Mouse (Mus musculus) limb, embryonic 11.5 days (tissue): Measurements from ENCODE around the gene Jund. TPM values are rescaled to one million over a fixed set of nuclear protein-coding genes. Genes with fewer than 3 reads are reported as not detected.
A peak's percentile ranks its signal among the peaks of the same experiment; 100 is the strongest.

ENCODE experiments used
- ATAC-seq: fragments of 200-750 bp; cut with Nextera tagmentation; 2 replicates; pipeline ENCODE4 v1.8.0; 2017; ENCODE audit warnings: low read depth; ENCODE audit not compliant: insufficient number of reproducible peaks, low FRiP score, low TSS enrichment
- DNase-seq: peaks from one replicate; pipeline ENCODE4 v3.0.0-alpha.2; 2015; ENCODE audit warnings: low spot score
- H3K27ac ChIP-seq: fragments of 300-500 bp; sonication (generic); replicated peaks from 2 replicates; pipeline ENCODE4 v1.5.1; 2014; ENCODE audit warnings: low read depth, mild to moderate bottlenecking, low read length
- H3K27me3 ChIP-seq: fragments of 300-500 bp; sonication (generic); 2 replicates; pipeline ENCODE4 v1.6.1; 2014; ENCODE audit warnings: mild to moderate bottlenecking, low read length, mixed read lengths; ENCODE audit not compliant: control insufficient read depth, insufficient read depth
- H3K36me3 ChIP-seq: fragments of 300-500 bp; sonication (generic); 2 replicates; pipeline ENCODE4 v1.6.1; 2014; ENCODE audit warnings: mild to moderate bottlenecking, low read length, moderate library complexity, mixed read lengths; ENCODE audit not compliant: control insufficient read depth, insufficient read depth
- H3K4me1 ChIP-seq: fragments of 300-500 bp; sonication (generic); 2 replicates; pipeline ENCODE4 v1.6.1; 2014; ENCODE audit warnings: low read length, mixed read lengths; ENCODE audit not compliant: control insufficient read depth, insufficient read depth
- H3K4me2 ChIP-seq: fragments of 300-500 bp; sonication (generic); 2 replicates; pipeline ENCODE4 v1.6.1; 2014; ENCODE audit warnings: low read depth, mild to moderate bottlenecking, moderate library complexity; ENCODE audit not compliant: severe bottlenecking
- H3K4me3 ChIP-seq: fragments of 300-500 bp; sonication (generic); 2 replicates; pipeline ENCODE4 v1.5.1; 2014; ENCODE audit warnings: low read depth, low read length
- H3K9ac ChIP-seq: fragments of 300-500 bp; sonication (generic); 2 replicates; pipeline ENCODE4 v1.6.1; 2014; ENCODE audit warnings: mild to moderate bottlenecking, low read length
- H3K9me3 ChIP-seq: fragments of 300-500 bp; sonication (generic); 2 replicates; pipeline ENCODE4 v1.6.1; 2016; ENCODE audit warnings: low read length; ENCODE audit not compliant: control insufficient read depth
- WGBS: fragments of 180-500 bp; shearing (Covaris S2); extraction: QIAGEN DNeasy Blood & Tissue Kit; methylation state at CpG from one replicate; pipeline ENCODE4 v1.1.7; 2014; 5-methylcytosine and 5-hydroxymethylcytosine counted together
- polyA plus RNA-seq: library from polyadenylated mRNA; unstranded; fragments of >200 nt; fragmentation: Nextera tagmentation; extraction: Ambion mirVana; gene quantifications from 2 replicates; pipeline ENCODE4 v1.2.1, GENCODE M21; 2014

Jund gene
- polyA plus RNA-seq, 1 experiment from 2014 or later, result 104 TPM

DNA sequence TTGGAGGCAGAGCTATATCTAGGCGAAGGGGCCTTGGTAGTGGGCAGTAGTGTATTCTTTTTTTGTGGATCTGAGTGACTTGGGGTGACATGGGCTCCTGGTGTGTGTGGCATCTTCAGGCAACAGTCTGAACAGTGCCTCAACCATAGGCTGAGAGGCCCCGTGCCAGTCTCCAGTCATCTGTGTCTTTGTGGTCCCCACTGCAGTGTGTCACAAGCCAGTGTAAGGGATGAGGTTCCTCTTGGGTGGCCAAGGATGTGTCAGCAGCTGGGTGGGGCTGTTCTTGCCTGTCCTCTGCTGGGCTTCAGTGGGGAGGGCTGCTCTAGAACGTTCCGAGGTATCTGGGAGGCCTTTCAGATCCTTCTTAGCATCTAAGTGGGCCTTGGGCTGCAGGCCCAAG is 32.2 kb downstream of the Jund start:
- Histone ChIP-seq H3K9ac (no peak overlapping the region), H3K4me3 (no peak overlapping the region), H3K4me1 (no peaks in the 10 kb centered on the region), H3K4me2 (no peak overlapping the region), H3K36me3 (no peaks in the 10 kb centered on the region), H3K9me3 (no peaks in the 10 kb centered on the region), H3K27me3 (peaks cover 24% of the 10 kb centered on the region), H3K27ac (no peak overlapping the region)
- DNase-seq, result no peak
- WGBS, result 83% methylated on average over 4 of the region's 4 CpGs
- ATAC-seq, result no peak

DNA sequence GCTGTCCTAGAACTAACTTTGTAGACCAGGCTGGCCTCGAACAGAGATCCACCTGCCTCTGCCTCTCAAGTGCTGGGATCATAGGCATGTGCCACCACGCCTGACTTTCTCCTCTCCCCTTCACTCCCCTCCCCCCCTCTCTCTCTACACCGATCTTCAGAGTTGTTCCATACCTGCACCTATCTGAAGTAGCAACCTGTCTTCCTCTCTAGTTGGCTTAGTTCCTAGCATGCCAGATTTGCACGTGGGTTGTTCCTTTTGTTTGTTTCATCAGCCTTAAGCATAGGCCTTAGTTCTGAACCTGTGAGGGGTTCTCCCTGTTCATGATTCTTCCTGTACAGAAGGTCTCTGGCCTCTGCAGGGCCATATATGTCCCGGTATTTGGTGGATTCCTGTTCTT is 39.0 kb downstream of the Jund start:
- H3K4me3 ChIP-seq, result no peak overlapping the region
- no peak for DNase-seq
- H3K4me2 ChIP-seq, result no peak overlapping the region
- no peaks in the 10 kb centered on the region for H3K36me3 ChIP-seq
- H3K9ac ChIP-seq, result no peak overlapping the region
- WGBS, result 78% methylated on average over 5 of the region's 5 CpGs
- H3K9me3 ChIP-seq, result no peaks in the 10 kb centered on the region
- peaks cover 16% of the 10 kb centered on the region for H3K27me3 ChIP-seq
- no peak for ATAC-seq
- H3K4me1 ChIP-seq, result no peaks in the 10 kb centered on the region; the same call in 1 of the 2 replicates
- no peak overlapping the region for H3K27ac ChIP-seq

DNA sequence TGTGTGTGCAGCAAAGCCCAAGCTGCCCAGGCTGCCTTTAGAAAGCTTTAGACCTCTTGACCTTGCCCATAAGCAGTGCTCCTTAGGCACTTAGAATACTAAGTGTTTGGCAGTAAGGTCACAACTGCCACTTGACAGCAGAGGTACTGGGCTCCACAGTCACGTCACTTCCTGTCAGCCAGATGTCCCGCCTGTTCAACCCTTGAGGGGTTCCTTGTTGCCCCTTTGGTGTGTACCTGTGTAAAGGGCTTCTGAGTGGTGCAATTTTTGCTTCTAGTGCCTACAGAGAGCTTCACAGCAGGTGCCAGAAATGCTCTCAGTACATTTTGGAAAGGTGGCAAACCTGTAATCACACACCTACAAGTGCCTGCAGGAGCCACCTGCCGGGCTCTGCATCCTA is 39.5 kb downstream of the Jund start:
- H3K4me3 ChIP-seq, result no peak overlapping the region
- H3K27me3 ChIP-seq, result peaks cover 21% of the 10 kb centered on the region
- DNase-seq (no peak), ATAC-seq (no peak)
- WGBS, result 63% methylated on average over 3 of the region's 3 CpGs
- H3K9me3 ChIP-seq, result no peaks in the 10 kb centered on the region
- H3K36me3 ChIP-seq, result no peaks in the 10 kb centered on the region
- peaks cover 5% of the 10 kb centered on the region for H3K4me1 ChIP-seq
- no peak overlapping the region for H3K27ac ChIP-seq
- H3K9ac ChIP-seq, result no peak overlapping the region
- no peak overlapping the region; the same call in 1 of the 2 replicates for H3K4me2 ChIP-seq

DNA sequence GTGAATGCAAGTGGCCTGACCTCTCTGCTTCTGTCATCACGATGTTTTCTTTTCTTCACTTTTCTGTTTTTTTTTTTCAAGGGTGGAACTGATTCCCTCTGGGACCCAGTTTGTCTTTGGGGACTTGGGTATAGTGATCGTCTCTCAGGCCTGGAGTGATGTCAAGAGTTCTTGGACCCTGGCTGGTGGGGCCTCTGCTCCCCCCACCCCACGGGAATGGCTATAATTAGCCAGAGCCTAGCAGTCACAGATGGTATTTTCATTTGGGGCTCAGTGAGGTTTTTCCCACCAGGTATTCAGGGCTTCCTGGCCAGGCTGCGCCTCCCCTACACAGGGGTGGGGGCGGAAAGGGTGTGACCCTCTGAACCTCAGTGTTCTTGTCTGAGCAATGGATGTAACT is 42.9 kb downstream of the Jund start:
- Histone ChIP-seq H3K4me3 (no peak overlapping the region), H3K9ac (no peak overlapping the region), H3K36me3 (no peaks in the 10 kb centered on the region), H3K27me3 (peaks cover 51% of the 10 kb centered on the region), H3K27ac (no peak overlapping the region), H3K4me2 (no peak overlapping the region), H3K4me1 (peaks cover 9% of the 10 kb centered on the region), H3K9me3 (no peaks in the 10 kb centered on the region)
- no peak for ATAC-seq
- 56% methylated on average over 5 of the region's 5 CpGs for WGBS
- DNase-seq, result no peak

DNA sequence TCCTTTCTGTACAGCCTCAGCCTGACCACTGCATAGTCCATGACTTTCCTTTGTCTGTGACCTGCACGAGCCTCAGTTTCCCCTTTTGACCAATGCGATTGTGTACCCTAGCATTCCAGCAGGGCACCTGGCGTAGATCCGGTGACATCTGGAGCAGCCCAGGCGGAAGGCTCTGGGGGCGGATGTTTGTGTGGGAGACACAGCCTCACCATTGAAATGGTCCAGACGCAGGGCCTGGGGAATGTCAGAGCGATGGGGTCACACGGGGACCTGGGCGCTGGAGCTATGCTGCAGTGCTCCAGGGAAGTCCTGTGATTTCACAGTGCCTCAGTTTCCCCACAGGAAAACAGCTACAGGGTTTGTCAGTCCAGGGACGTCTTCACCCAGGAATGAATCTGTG is 43.4 kb downstream of the Jund start:
- 51% methylated on average over 11 of the region's 11 CpGs for WGBS
- H3K9ac ChIP-seq, result no peak overlapping the region
- no peak overlapping the region for H3K4me2 ChIP-seq
- no peaks in the 10 kb centered on the region for H3K9me3 ChIP-seq
- no peak overlapping the region for H3K4me3 ChIP-seq
- peaks cover 54% of the 10 kb centered on the region for H3K27me3 ChIP-seq
- peaks cover 9% of the 10 kb centered on the region for H3K4me1 ChIP-seq
- no peak for DNase-seq
- ATAC-seq, result no peak
- H3K27ac ChIP-seq, result no peak overlapping the region
- no peaks in the 10 kb centered on the region for H3K36me3 ChIP-seq

DNA sequence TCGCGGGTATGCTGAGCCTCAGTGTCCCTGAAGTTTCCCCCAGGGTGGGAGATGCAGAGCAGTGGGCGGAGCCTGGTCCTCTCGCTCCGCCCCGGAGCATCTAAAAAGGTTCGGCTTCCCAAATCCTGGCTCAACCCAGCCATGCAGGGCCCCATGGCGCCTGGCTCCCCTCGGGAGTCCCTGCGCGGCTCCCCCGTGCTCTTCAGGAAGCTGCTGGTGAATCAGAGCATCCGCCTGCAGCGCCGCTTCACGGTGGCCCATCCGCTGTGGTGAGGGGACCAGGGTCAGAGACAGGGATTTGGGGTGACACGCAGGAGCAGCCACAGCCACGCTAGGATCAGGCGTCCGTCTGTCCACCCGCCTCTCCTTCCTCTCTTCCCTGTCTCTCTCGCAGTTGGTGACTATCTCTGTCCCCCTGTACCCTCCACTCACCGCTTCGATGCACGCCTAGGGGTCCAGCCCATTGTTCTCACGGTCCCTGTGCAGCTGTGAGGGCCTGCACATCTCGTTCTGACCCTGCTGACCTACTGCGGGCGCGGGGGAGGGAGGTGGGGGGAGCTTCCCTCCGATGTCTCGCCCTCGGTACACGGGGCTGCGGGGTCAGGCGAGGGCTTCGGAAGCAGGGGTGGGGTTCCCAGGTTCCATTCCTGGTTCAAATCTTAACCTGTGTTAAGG is 44.4 kb downstream of the Jund start:
- Histone ChIP-seq H3K4me1 (peaks cover 9% of the 10 kb centered on the region), H3K4me3 (peak overlapping the region; percentile 3; the same call in 1 of the 2 replicates), H3K27ac (no peak overlapping the region), H3K9me3 (no peaks in the 10 kb centered on the region), H3K4me2 (peak overlapping the region; percentile 43), H3K36me3 (no peaks in the 10 kb centered on the region), H3K9ac (no peak overlapping the region), H3K27me3 (peaks cover 60% of the 10 kb centered on the region)
- ATAC-seq, result 0 out of 2 replicates have a peak, but pooled peaks have one; percentile 41
- WGBS, result 2% methylated on average over 38 of the region's 38 CpGs
- DNase-seq, result no peak

DNA sequence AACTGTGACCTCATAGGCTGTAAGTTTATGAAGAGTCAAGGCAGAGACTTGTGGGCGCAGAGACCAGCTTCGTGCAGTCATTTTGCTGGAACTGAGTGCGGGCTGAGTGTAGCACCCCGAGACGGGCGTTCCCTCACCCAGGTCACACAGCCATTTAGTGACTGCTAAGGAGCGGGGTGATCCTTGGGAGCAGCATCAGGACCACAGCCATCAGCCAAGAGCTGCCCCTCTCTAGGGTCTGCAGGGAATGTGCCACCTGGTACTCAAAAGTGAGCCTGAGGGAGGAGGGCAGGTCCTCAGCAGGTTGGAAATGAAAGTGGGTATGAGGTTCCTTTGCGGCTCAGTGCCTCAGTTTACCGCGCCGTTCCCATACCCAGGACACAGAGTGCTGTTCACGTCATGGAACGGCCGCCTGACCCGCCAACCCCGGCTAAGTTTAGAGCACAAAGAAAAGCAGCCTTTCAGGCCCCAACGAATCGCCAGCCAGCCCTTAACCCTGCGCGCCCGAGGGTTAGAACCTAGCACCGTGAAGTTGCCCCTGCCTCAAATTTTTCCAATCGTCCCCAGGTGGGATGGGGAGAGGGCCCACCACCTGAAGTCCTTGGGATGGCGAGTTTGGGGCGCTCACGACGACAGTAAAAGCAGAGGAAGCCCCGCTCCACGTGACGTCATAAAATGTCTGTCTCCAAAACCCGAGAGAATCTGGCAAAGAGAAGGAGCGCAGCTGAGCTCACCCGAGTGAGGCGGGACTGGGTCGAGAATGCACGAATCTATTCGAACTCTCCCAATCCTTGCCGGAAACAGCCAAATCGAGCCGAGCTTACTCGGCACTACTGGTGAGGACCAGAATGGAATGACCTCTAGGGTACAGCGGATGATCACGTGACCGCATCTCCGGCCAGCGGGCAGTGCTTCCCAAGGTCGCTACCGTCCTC is 45.2 kb downstream of the Jund start:
- Histone ChIP-seq H3K9me3 (no peaks in the 10 kb centered on the region), H3K4me2 (peak overlapping the region; percentile 43), H3K9ac (0 out of 2 replicates have a peak overlapping the region, but pooled peaks have one; percentile 17)

DNA sequence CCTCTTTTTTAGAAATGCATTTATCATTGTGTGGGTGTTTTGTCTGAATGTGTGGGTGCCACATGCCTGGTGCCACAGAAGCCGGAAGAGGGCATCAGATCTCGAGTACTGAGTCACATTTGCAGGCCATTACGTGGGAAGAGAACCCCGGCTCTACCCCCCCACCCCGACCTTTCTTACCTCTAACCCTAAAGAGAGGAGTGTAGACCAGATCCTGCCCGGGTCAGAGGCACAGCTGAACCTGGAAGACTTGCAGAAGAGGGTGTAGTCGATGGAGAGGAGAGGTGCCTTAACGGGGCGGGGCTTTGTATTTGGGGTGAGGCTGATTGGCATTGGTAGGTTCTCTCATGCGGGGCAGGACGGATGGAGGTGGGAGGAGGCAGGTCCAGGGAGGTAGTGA is 46.1 kb downstream of the Jund start:
- Histone ChIP-seq H3K4me1 (peaks cover 9% of the 10 kb centered on the region), H3K4me3 (no peak overlapping the region), H3K36me3 (no peaks in the 10 kb centered on the region), H3K9ac (no peak overlapping the region), H3K4me2 (no peak overlapping the region), H3K27me3 (peaks cover 58% of the 10 kb centered on the region), H3K9me3 (no peaks in the 10 kb centered on the region), H3K27ac (no peak overlapping the region)
- DNase-seq (no peak), ATAC-seq (no peak)
- WGBS, result 50% methylated on average over 11 of the region's 11 CpGs

More for the DNA sequence above, 45.2 kb downstream of the Jund start:
- H3K36me3 ChIP-seq, result no peaks in the 10 kb centered on the region
- 5% methylated on average over 48 of the region's 48 CpGs for WGBS
- no peak for DNase-seq
- H3K4me1 ChIP-seq, result peaks cover 9% of the 10 kb centered on the region
- H3K27me3 ChIP-seq, result peaks cover 58% of the 10 kb centered on the region
- H3K27ac ChIP-seq, result no peak overlapping the region
- H3K4me3 ChIP-seq, result peak overlapping the region; percentile 20; the same call in 1 of the 2 replicates
- ATAC-seq, result no peak
